Mouse (Mus musculus): Measurements from ENCODE around the gene Fgfr2. TPM values are rescaled to one million over a fixed set of nuclear protein-coding genes. Genes with fewer than 3 reads are reported as not detected.

Gene Fgfr2
- polyA plus RNA-seq, 1 experiment = 14.8 TPM

- DNase-seq = no peak
- TF ChIP-seq CTCF (conservative IDR thresholded peaks at IDR 0.05; ENCODE audit: insufficient read depth, insufficient read length, low read depth, low read length) (no peak), POLR2A (IDR thresholded peaks at IDR 0.05; ENCODE audit: low read depth, low read length) (no peak)
- no peak overlapping the region for H3K4me3 ChIP-seq (ENCODE audit: insufficient read depth, low read depth, low read length)
- no peaks in the 10 kb centered on the region for H3K27me3 ChIP-seq (replicated peaks; ENCODE audit: control insufficient read depth, insufficient read depth, low read length)
- peaks cover 3% of the 10 kb centered on the region; the same call in 1 of the 2 replicates for H3K4me1 ChIP-seq (ENCODE audit: control insufficient read depth, insufficient read depth, low read length)
- 85% methylated on average over 30 of the region's 30 CpGs for WGBS
- peaks cover 6% of the 10 kb centered on the region for H3K36me3 ChIP-seq (ENCODE audit: control insufficient read depth, insufficient read depth, low read length)
- H3K27ac ChIP-seq (ENCODE audit: insufficient read depth, low read depth, low read length) = no peak overlapping the region
Observed at GRCm38 (mm10) chr7:130766411-130767170, 2356.6 kb downstream of the Fgfr2 start.

GRCm38 (mm10) chr7:130764160-130764559 is 2359.0 kb downstream of the Fgfr2 start:
- Histone ChIP-seq H3K4me3 (ENCODE audit: insufficient read depth, low read depth, low read length) (no peak overlapping the region), H3K4me1 (ENCODE audit: control insufficient read depth, insufficient read depth, low read length) (peaks cover 3% of the 10 kb centered on the region; the same call in 1 of the 2 replicates), H3K27me3 (replicated peaks; ENCODE audit: control insufficient read depth, insufficient read depth, low read length) (no peaks in the 10 kb centered on the region), H3K36me3 (ENCODE audit: control insufficient read depth, insufficient read depth, low read length) (peaks cover 8% of the 10 kb centered on the region), H3K27ac (ENCODE audit: insufficient read depth, low read depth, low read length) (no peak overlapping the region)
- TF ChIP-seq CTCF (conservative IDR thresholded peaks at IDR 0.05; ENCODE audit: insufficient read depth, insufficient read length, low read depth, low read length) (no peak), POLR2A (IDR thresholded peaks at IDR 0.05; ENCODE audit: low read depth, low read length) (no peak)
- 93% methylated on average over 17 of the region's 17 CpGs for WGBS
- DNase-seq = no peak

GRCm38 (mm10) chr7:130762071-130762897 is 2360.9 kb downstream of the Fgfr2 start:
- Histone ChIP-seq H3K4me1 (ENCODE audit: control insufficient read depth, insufficient read depth, low read length) (peaks cover 3% of the 10 kb centered on the region; the same call in 1 of the 2 replicates), H3K4me3 (ENCODE audit: insufficient read depth, low read depth, low read length) (no peak overlapping the region), H3K36me3 (ENCODE audit: control insufficient read depth, insufficient read depth, low read length) (peaks cover 9% of the 10 kb centered on the region), H3K27ac (ENCODE audit: insufficient read depth, low read depth, low read length) (no peak overlapping the region), H3K27me3 (replicated peaks; ENCODE audit: control insufficient read depth, insufficient read depth, low read length) (no peaks in the 10 kb centered on the region)
- peak; percentile 72 for DNase-seq
- WGBS = 29% methylated on average over 17 of the region's 17 CpGs
- TF ChIP-seq CTCF (conservative IDR thresholded peaks at IDR 0.05; ENCODE audit: insufficient read depth, insufficient read length, low read depth, low read length) (peak; percentile 79), POLR2A (IDR thresholded peaks at IDR 0.05; ENCODE audit: low read depth, low read length) (no peak)

- H3K27ac ChIP-seq (ENCODE audit: insufficient read depth, low read depth, low read length) = no peak overlapping the region
- no peaks in the 10 kb centered on the region for H3K27me3 ChIP-seq (replicated peaks; ENCODE audit: control insufficient read depth, insufficient read depth, low read length)
- WGBS = 62% methylated on average over 11 of the region's 11 CpGs
- no peak for TF ChIP-seq CTCF (conservative IDR thresholded peaks at IDR 0.05; ENCODE audit: insufficient read depth, insufficient read length, low read depth, low read length)
- no peak for TF ChIP-seq POLR2A (IDR thresholded peaks at IDR 0.05; ENCODE audit: low read depth, low read length)
- H3K4me1 ChIP-seq (ENCODE audit: control insufficient read depth, insufficient read depth, low read length) = peaks cover 2% of the 10 kb centered on the region; the same call in 1 of the 2 replicates
- DNase-seq = peak; percentile 71
- no peak overlapping the region for H3K4me3 ChIP-seq (ENCODE audit: insufficient read depth, low read depth, low read length)
- H3K36me3 ChIP-seq (ENCODE audit: control insufficient read depth, insufficient read depth, low read length) = 0 out of 2 replicates have a peak, but pooled peaks cover 3% of the 10 kb centered on the region
Observed at GRCm38 (mm10) chr7:130757326-130757865, 2365.8 kb downstream of the Fgfr2 start.

GRCm38 (mm10) chr7:130756343-130756835 is 2366.8 kb downstream of the Fgfr2 start:
- no peaks in the 10 kb centered on the region; the same call in 1 of the 2 replicates for H3K4me1 ChIP-seq (ENCODE audit: control insufficient read depth, insufficient read depth, low read length)
- no peaks in the 10 kb centered on the region for H3K27me3 ChIP-seq (replicated peaks; ENCODE audit: control insufficient read depth, insufficient read depth, low read length)
- 0 out of 2 replicates have a peak, but pooled peaks cover 5% of the 10 kb centered on the region for H3K36me3 ChIP-seq (ENCODE audit: control insufficient read depth, insufficient read depth, low read length)
- H3K4me3 ChIP-seq (ENCODE audit: insufficient read depth, low read depth, low read length) = no peak overlapping the region
- TF ChIP-seq CTCF (conservative IDR thresholded peaks at IDR 0.05; ENCODE audit: insufficient read depth, insufficient read length, low read depth, low read length) = no peak
- no peak for TF ChIP-seq POLR2A (IDR thresholded peaks at IDR 0.05; ENCODE audit: low read depth, low read length)
- 78% methylated on average over 7 of the region's 7 CpGs for WGBS
- DNase-seq = peak; percentile 18
- H3K27ac ChIP-seq (ENCODE audit: insufficient read depth, low read depth, low read length) = no peak overlapping the region

GRCm38 (mm10) chr7:130754790-130755189 is 2368.4 kb downstream of the Fgfr2 start:
- no peak for TF ChIP-seq POLR2A (IDR thresholded peaks at IDR 0.05; ENCODE audit: low read depth, low read length)
- peak; percentile 28; the same call in 1 of the 2 replicates for TF ChIP-seq CTCF (conservative IDR thresholded peaks at IDR 0.05; ENCODE audit: insufficient read depth, insufficient read length, low read depth, low read length)
- 0 out of 2 replicates have a peak, but pooled peaks cover 5% of the 10 kb centered on the region for H3K36me3 ChIP-seq (ENCODE audit: control insufficient read depth, insufficient read depth, low read length)
- peak; percentile 33 for DNase-seq
- no peak overlapping the region for H3K4me3 ChIP-seq (ENCODE audit: insufficient read depth, low read depth, low read length)
- H3K27ac ChIP-seq (ENCODE audit: insufficient read depth, low read depth, low read length) = no peak overlapping the region
- no peaks in the 10 kb centered on the region for H3K27me3 ChIP-seq (replicated peaks; ENCODE audit: control insufficient read depth, insufficient read depth, low read length)
- H3K4me1 ChIP-seq (ENCODE audit: control insufficient read depth, insufficient read depth, low read length) = no peaks in the 10 kb centered on the region; the same call in 1 of the 2 replicates
- 92% methylated on average over 2 of the region's 2 CpGs for WGBS

Data from kidney, adult 2 months (tissue).